Mouse (Mus musculus) liver, postnatal 0 days (tissue): ENCODE data around the gene Yju2. TPM values are rescaled to one million over a fixed set of nuclear protein-coding genes. Genes with fewer than 3 reads are reported as not detected.
A peak's percentile ranks its signal among the peaks of the same experiment; 100 is the strongest.

ENCODE experiments used
- ATAC-seq: fragments of 200-750 bp; cut with Nextera tagmentation; 2 replicates; pipeline ENCODE4 v1.8.0; 2017; ENCODE audit warnings: mild to moderate bottlenecking, moderate library complexity
- DNase-seq: peaks from one replicate; pipeline ENCODE4 v3.0.0-alpha.2; 2016
- H3K27ac ChIP-seq: fragments of 300-500 bp; sonication (generic); 2 replicates; pipeline ENCODE4 v1.5.1; 2014; ENCODE audit warnings: antibody characterized with exemption, moderate library complexity, mild to moderate bottlenecking, low read depth
- H3K27me3 ChIP-seq: fragments of 300-500 bp; sonication (generic); 2 replicates; pipeline ENCODE4 v1.6.1; 2014; ENCODE audit warnings: low read length, control low read depth, mixed read lengths; ENCODE audit not compliant: insufficient read depth
- H3K36me3 ChIP-seq: fragments of 300-500 bp; sonication (generic); replicated peaks from 2 replicates; pipeline ENCODE4 v1.6.1; 2014; ENCODE audit warnings: mild to moderate bottlenecking, control low read depth, low read length, moderate library complexity, mixed read lengths; ENCODE audit not compliant: insufficient read depth
- H3K4me1 ChIP-seq: fragments of 300-500 bp; sonication (generic); 2 replicates; pipeline ENCODE4 v1.6.1; 2014; ENCODE audit warnings: antibody characterized with exemption, mild to moderate bottlenecking, control low read depth; ENCODE audit not compliant: insufficient read depth
- H3K4me2 ChIP-seq: fragments of 300-500 bp; sonication (generic); 2 replicates; pipeline ENCODE4 v1.6.1; 2014; ENCODE audit warnings: low read depth, mild to moderate bottlenecking, low read length, moderate library complexity, mixed read lengths
- H3K4me3 ChIP-seq: fragments of 300-500 bp; sonication (generic); 2 replicates; pipeline ENCODE4 v1.5.1; 2014; ENCODE audit warnings: low read depth, low read length
- H3K9ac ChIP-seq: fragments of 300-500 bp; sonication (generic); replicated peaks from 2 replicates; pipeline ENCODE4 v1.6.1; 2014; ENCODE audit warnings: mild to moderate bottlenecking, moderate library complexity
- H3K9me3 ChIP-seq: fragments of 300-500 bp; sonication (generic); 2 replicates; pipeline ENCODE4 v1.6.1; 2016; ENCODE audit warnings: mild to moderate bottlenecking, control low read depth, low read length, mixed read lengths
- CTCF ChIP-seq: sonication (generic); IDR thresholded peaks from 2 replicates; pipeline ENCODE4 v1.5.1; 2016; ENCODE audit warnings: antibody characterized with exemption, low read depth
- EP300 ChIP-seq: IDR thresholded peaks from 2 replicates; pipeline ENCODE4 v1.6.1; 2016; ENCODE audit warnings: antibody characterized with exemption, low read depth, mild to moderate bottlenecking
- WGBS: fragments of 180-500 bp; shearing (Covaris S2); extraction: QIAGEN DNeasy Blood & Tissue Kit; methylation state at CpG from one replicate; pipeline ENCODE4 v1.1.7; 2014; ENCODE audit not compliant: insufficient replicate concordance; 5-methylcytosine and 5-hydroxymethylcytosine counted together
- polyA plus RNA-seq: library from polyadenylated mRNA; unstranded; fragments of >200 nt; fragmentation: Nextera tagmentation; extraction: Ambion mirVana; gene quantifications from 2 replicates; pipeline ENCODE4 v1.2.1, GENCODE M21; 2015

Gene Yju2
- polyA plus RNA-seq, 1 experiment from 2014 or later, result 7.1 TPM

GRCm38 (mm10) chr17:55958584-55958886 lies 364 bp upstream of the Yju2 start:
- TF ChIP-seq EP300 (no peak), CTCF (no peak)
- Histone ChIP-seq H3K4me1 (peaks cover 23% of the 10 kb centered on the region), H3K9me3 (no peaks in the 10 kb centered on the region), H3K27ac (peak overlapping the region; percentile 89), H3K4me2 (peak overlapping the region; percentile 74), H3K9ac (peak overlapping the region; percentile 59), H3K36me3 (peaks cover 10% of the 10 kb centered on the region), H3K4me3 (peak overlapping the region; percentile 55), H3K27me3 (no peaks in the 10 kb centered on the region)
- ATAC-seq (no peak), DNase-seq (no peak)
- 33% methylated on average over 2 of the region's 2 CpGs for WGBS

- Histone ChIP-seq H3K36me3 (peaks cover 18% of the 10 kb centered on the region), H3K4me2 (peak overlapping the region; percentile 74), H3K4me1 (peaks cover 23% of the 10 kb centered on the region), H3K4me3 (peak overlapping the region; percentile 55), H3K27me3 (no peaks in the 10 kb centered on the region), H3K9me3 (no peaks in the 10 kb centered on the region), H3K9ac (peak overlapping the region; percentile 59), H3K27ac (peak overlapping the region; percentile 89)
- TF ChIP-seq EP300 (no peak), CTCF (no peak)
- DNase-seq (peak; percentile 12), ATAC-seq (no peak)
- 66% methylated on average over 10 of the region's 10 CpGs for WGBS
Observed at GRCm38 (mm10) chr17:55959946-55960740, 1.2 kb downstream of the Yju2 start.

GRCm38 (mm10) chr17:55960791-55961190 lies 1.9 kb downstream of the Yju2 start:
- H3K4me2 ChIP-seq, result no peak overlapping the region
- TF ChIP-seq CTCF, result no peak
- H3K9ac ChIP-seq, result no peak overlapping the region
- H3K9me3 ChIP-seq, result no peaks in the 10 kb centered on the region
- no peak for ATAC-seq
- no peak for DNase-seq
- peaks cover 23% of the 10 kb centered on the region for H3K36me3 ChIP-seq
- H3K4me1 ChIP-seq, result peaks cover 23% of the 10 kb centered on the region
- no peaks in the 10 kb centered on the region for H3K27me3 ChIP-seq
- no peak overlapping the region for H3K27ac ChIP-seq
- no peak overlapping the region for H3K4me3 ChIP-seq

DNA sequence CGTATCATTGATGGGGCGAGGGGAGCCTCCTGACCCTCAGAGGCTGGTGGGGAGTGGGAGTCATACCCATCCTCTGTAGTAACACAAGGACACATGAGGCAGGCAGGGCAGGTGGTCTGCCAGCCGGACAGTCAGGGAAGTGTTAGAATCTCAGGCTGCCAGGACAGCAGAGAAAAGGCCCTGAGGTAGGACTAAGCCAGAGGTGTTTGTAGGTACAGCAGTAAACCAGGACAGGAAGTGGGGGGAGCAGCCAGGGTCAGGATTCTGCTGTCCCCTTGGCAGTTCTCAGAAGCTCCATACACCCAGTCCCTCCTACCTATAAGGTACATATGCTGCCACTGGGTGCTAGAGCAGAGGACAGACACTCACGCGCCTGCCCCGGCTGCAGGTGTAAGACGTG lies 2.7 kb downstream of the Yju2 start:
- peaks cover 17% of the 10 kb centered on the region for H3K4me1 ChIP-seq
- H3K9ac ChIP-seq, result no peak overlapping the region
- H3K27ac ChIP-seq, result no peak overlapping the region
- no peaks in the 10 kb centered on the region for H3K9me3 ChIP-seq
- WGBS, result 81% methylated on average over 7 of the region's 7 CpGs
- peaks cover 31% of the 10 kb centered on the region for H3K36me3 ChIP-seq
- DNase-seq, result peak; percentile 11
- H3K4me2 ChIP-seq, result no peak overlapping the region
- no peak overlapping the region for H3K4me3 ChIP-seq
- no peak for ATAC-seq
- H3K27me3 ChIP-seq, result no peaks in the 10 kb centered on the region
- TF ChIP-seq EP300 (no peak), CTCF (no peak)

- Histone ChIP-seq H3K9ac (no peak overlapping the region), H3K27ac (peak overlapping the region; percentile 50), H3K4me2 (peak overlapping the region; percentile 11), H3K9me3 (no peaks in the 10 kb centered on the region), H3K27me3 (no peaks in the 10 kb centered on the region), H3K36me3 (peaks cover 38% of the 10 kb centered on the region), H3K4me3 (no peak overlapping the region), H3K4me1 (peaks cover 13% of the 10 kb centered on the region)
- DNase-seq, result peak; percentile 74
- WGBS, result 50% methylated on average over 14 of the region's 14 CpGs
- TF ChIP-seq EP300 (no peak), CTCF (no peak)
- ATAC-seq, result peak; percentile 18
Observed at GRCm38 (mm10) chr17:55963171-55963570, 4.3 kb downstream of the Yju2 start.

- H3K4me2 ChIP-seq, result no peak overlapping the region
- 88% methylated on average over 10 of the region's 10 CpGs for WGBS
Observed at GRCm38 (mm10) chr17:55964496-55964895, 5.6 kb downstream of the Yju2 start.

More at GRCm38 (mm10) chr17:55964496-55964895, 5.6 kb downstream of the Yju2 start:
- peaks cover 38% of the 10 kb centered on the region for H3K36me3 ChIP-seq
- DNase-seq (no peak), ATAC-seq (no peak)
- H3K4me3 ChIP-seq, result no peak overlapping the region
- no peaks in the 10 kb centered on the region for H3K9me3 ChIP-seq
- peaks cover 8% of the 10 kb centered on the region for H3K4me1 ChIP-seq
- TF ChIP-seq EP300, result no peak
- TF ChIP-seq CTCF, result no peak
- no peak overlapping the region for H3K9ac ChIP-seq
- no peak overlapping the region for H3K27ac ChIP-seq
- H3K27me3 ChIP-seq, result peaks cover 1% of the 10 kb centered on the region; the same call in 1 of the 2 replicates
